Mouse (Mus musculus) bone marrow macrophage, adult 2 months (primary cell): ENCODE data around the gene Reln.

Experiments
- CTCF ChIP-seq: IDR thresholded peaks from 2 replicates; pipeline ENCODE4 v1.5.1; 2012; ENCODE audit warnings: low read depth, mild to moderate bottlenecking, low read length, moderate library complexity
- POLR2A ChIP-seq: IDR thresholded peaks from 2 replicates; pipeline ENCODE4 v1.6.1; 2012; ENCODE audit warnings: mild to moderate bottlenecking, low read depth, low read length, borderline replicate concordance

DNA sequence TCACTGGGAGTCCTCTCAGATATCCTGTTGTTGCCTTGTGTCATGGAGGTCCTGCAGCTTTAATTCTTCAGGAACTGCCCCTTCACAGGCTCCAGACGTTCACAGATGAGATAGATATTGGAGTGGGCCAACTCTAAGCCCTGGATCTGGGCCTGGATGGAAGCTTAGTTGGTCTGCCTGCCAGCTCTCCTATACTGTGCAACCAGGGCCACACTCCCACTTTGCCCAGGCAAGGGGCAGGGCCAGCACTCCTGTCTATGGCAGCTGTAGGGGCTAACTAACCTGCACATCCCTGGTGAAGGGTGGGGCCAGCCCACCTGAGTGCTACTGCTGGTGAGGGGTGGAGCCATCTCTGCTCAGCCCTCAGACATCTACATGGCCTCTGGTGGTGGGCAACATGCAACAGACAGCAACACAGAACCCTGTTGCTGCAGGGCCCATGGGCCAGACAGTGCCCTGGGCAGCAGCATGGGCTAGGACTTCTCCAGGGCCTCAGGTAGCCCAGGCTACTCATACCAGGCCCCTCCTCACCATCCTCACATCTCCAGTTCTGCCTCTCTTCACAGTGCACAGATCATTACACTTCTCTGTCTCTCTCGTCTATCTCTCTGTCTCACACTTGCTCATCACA is 63.9 kb downstream of the Reln start:
- TF ChIP-seq CTCF (no peak), POLR2A (no peak)
